Mouse (Mus musculus) stomach, postnatal 0 days (tissue): ENCODE results near the gene Tll2.

Source experiments
- CTCF ChIP-seq: IDR thresholded peaks from 2 replicates; pipeline ENCODE4 v1.5.1; 2016; ENCODE audit warnings: antibody characterized with exemption, low read depth, mild to moderate bottlenecking, moderate library complexity
- EP300 ChIP-seq: optimal IDR thresholded peaks from 2 replicates; pipeline ENCODE3; 2016; ENCODE audit warnings: antibody characterized with exemption

DNA sequence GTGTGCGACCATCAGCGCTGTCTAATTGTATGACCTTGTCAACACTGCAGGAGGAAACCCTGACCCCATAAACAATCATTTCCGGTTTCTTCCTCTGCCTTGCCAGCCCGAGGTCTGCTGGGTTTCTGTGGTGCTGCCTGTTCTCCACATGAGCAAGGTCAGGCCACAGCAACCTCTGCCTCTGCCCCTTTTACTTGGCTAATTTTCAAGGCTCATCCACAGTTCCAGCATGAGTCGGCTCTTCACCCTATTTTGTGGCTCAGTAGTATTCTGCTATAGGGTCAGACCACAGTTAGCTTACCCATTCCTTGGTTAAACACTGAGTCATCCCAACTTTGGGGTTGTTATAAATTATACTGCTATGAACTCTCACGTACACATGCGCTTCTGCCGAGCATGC is 65.7 kb downstream of the Tll2 start:
- TF ChIP-seq CTCF (no peak), EP300 (no peak)
